Mouse (Mus musculus) stomach, embryonic 15.5 days (tissue): ENCODE measurements around the gene 4921536K21Rik. TPM values are rescaled to one million over a fixed set of nuclear protein-coding genes. Genes with fewer than 3 reads are reported as not detected.

Experiments
- ATAC-seq: fragments of 200-750 bp; cut with Nextera tagmentation; 2 replicates; pipeline ENCODE4 v1.8.0; 2017; ENCODE audit warnings: low read depth, moderate number of reproducible peaks, moderate TSS enrichment; ENCODE audit not compliant: insufficient read depth, low FRiP score
- H3K27ac ChIP-seq: fragments of 300-500 bp; sonication (generic); 2 replicates; pipeline ENCODE4 v1.5.1; 2015; ENCODE audit warnings: mild to moderate bottlenecking, inconsistent platforms
- H3K27me3 ChIP-seq: fragments of 300-500 bp; sonication (generic); replicated peaks from 2 replicates; pipeline ENCODE4 v1.6.1; 2015; ENCODE audit warnings: inconsistent platforms
- H3K36me3 ChIP-seq: fragments of 300-500 bp; sonication (generic); 2 replicates; pipeline ENCODE4 v1.6.1; 2015; ENCODE audit warnings: inconsistent platforms
- H3K4me1 ChIP-seq: fragments of 300-500 bp; sonication (generic); 2 replicates; pipeline ENCODE4 v1.6.1; 2015; ENCODE audit warnings: inconsistent platforms
- H3K4me2 ChIP-seq: fragments of 300-500 bp; sonication (generic); 2 replicates; pipeline ENCODE4 v1.6.1; 2015; ENCODE audit warnings: mild to moderate bottlenecking, inconsistent platforms
- H3K4me3 ChIP-seq: fragments of 300-500 bp; sonication (generic); replicated peaks from 2 replicates; pipeline ENCODE4 v1.5.1; 2015; ENCODE audit warnings: inconsistent platforms
- H3K9ac ChIP-seq: fragments of 300-500 bp; sonication (generic); 2 replicates; pipeline ENCODE4 v1.6.1; 2015; ENCODE audit warnings: inconsistent platforms
- H3K9me3 ChIP-seq: fragments of 300-500 bp; sonication (generic); 2 replicates; pipeline ENCODE4 v1.6.1; 2016; ENCODE audit warnings: inconsistent platforms
- WGBS: fragments of 180-500 bp; shearing (Covaris S2); methylation state at CpG from one replicate; pipeline ENCODE4 v1.1.7; 2015; 5-methylcytosine and 5-hydroxymethylcytosine counted together
- polyA plus RNA-seq: library from polyadenylated mRNA; unstranded; fragments of >200 nt; fragmentation: Nextera tagmentation; extraction: Ambion mirVana; gene quantifications from 2 replicates; pipeline ENCODE4 v1.2.1, GENCODE M21; 2015

The 4921536K21Rik gene
- polyA plus RNA-seq, 1 experiment from 2014 or later, result 0.19 TPM

DNA sequence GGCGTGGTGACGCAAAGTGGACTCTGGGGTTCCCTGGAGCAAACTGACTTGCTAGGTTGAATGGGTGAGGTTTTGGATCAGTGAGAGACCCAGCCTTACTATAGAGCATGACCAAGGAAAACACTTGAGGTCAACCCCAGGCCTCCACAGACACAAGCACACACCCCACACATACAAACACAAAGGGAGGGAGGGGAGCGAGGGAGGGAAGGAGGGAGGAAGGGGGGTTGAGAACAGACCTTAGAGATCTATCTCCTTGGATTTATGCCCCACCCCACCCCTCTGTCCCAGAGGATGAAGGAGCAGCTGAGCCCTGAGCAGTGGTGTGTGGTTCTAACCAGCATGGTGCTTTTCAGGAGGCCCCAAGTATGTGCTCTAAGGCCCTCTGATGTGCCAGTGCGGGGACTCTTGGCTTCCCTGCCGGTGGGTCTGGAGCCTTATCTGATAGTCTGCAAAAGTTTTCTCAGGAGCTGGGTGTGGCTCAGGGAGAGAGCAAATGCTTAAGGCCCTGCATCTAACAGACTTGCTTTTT, 44.1 kb downstream of the 4921536K21Rik start:
- H3K9me3 ChIP-seq, result no peaks in the 10 kb centered on the region
- no peak overlapping the region for H3K27ac ChIP-seq
- no peak for ATAC-seq
- H3K27me3 ChIP-seq, result no peaks in the 10 kb centered on the region
- no peak overlapping the region for H3K4me3 ChIP-seq
- H3K9ac ChIP-seq, result no peak overlapping the region
- WGBS, result 49% methylated on average over 5 of the region's 5 CpGs
- no peak overlapping the region for H3K4me2 ChIP-seq
- H3K36me3 ChIP-seq, result no peaks in the 10 kb centered on the region
- H3K4me1 ChIP-seq, result no peaks in the 10 kb centered on the region

DNA sequence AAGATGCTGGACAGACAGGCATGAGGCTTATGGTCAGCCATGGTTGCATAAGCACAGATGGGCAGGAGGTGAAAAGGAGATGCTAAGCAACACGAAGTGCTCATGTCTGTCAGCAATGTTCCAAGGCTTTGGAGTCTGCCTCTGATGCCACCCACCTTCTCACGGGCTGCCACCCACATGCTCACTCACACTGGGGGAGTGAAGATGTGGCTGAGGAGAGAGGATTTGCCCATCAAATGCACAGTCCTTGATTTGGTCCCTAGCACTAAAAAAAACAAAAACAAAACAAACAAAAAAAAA, 44.6 kb downstream of the 4921536K21Rik start:
- no peaks in the 10 kb centered on the region for H3K27me3 ChIP-seq
- H3K4me3 ChIP-seq, result no peak overlapping the region
- ATAC-seq, result no peak
- no peak overlapping the region for H3K27ac ChIP-seq
- no peaks in the 10 kb centered on the region for H3K9me3 ChIP-seq
- no peaks in the 10 kb centered on the region for H3K36me3 ChIP-seq
- H3K4me2 ChIP-seq, result no peak overlapping the region
- H3K9ac ChIP-seq, result no peak overlapping the region
- 60% methylated on average over 2 of the region's 2 CpGs for WGBS
- H3K4me1 ChIP-seq, result no peaks in the 10 kb centered on the region

DNA sequence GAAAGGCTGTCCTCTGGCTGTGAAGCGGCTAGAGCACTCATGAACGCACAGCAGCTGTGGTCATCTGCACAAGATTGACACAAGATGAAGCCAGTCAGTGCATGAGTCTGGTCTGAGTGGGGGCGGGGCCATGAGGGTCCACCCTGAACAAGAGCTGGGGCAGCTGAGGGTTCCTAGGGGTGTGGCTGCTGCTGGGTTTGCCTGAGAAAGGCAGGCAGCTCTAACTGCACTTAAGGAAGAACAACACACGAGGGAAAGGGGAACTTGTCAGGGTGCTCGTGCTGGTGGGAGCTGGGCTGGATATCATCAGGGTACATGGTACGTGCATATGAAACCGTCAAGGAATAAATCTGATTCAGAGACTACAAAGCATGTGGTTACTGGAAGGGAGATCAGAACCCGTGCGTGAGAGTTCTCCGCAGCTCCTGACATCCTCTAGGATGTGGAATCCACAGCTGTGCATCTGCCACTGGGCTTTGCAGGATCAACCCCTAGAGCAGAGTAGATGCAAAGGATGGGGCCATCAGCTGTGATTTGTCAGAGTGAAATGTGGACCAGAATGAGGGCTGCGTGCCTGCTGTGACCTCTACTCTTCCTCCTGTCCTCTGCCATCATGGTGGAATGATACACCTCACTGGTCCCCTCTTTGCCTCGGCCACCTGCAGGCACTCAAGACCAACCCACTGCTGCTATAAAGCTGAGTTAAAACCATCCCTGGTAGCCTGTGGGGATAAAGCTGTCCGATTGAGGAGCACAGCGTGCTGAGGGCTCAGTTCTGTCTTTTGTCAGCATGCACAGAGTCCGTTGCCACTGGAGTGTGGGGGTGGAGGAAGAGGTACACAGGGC, 45.2 kb downstream of the 4921536K21Rik start:
- H3K4me2 ChIP-seq, result no peak overlapping the region
- H3K36me3 ChIP-seq, result no peaks in the 10 kb centered on the region
- 0 out of 2 replicates have a peak, but pooled peaks have one; percentile 10 for ATAC-seq
- no peak overlapping the region for H3K9ac ChIP-seq
- H3K9me3 ChIP-seq, result no peaks in the 10 kb centered on the region
- H3K4me3 ChIP-seq, result no peak overlapping the region
- no peak overlapping the region for H3K27ac ChIP-seq
- no peaks in the 10 kb centered on the region for H3K4me1 ChIP-seq
- 70% methylated on average over 15 of the region's 15 CpGs for WGBS
- no peaks in the 10 kb centered on the region for H3K27me3 ChIP-seq

DNA sequence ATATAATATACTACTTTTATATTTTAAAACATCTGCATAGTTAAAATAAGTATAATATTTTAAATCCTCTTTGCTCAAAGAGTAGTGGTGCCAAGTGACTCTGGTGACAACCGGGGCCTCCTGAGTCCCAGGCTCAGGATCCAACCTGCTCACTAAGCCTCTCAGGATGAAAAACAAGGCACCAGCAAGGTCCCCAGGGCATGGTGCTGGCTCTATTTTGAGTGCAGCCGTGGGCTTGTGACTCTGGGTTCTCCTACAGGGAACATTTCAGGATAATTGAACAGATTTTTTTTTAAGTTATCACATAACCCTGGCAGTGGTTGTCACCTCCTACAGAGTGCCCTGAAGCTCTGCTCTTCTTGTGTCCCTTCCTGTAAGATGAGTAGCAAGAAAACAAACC, 48.5 kb downstream of the 4921536K21Rik start:
- 69% methylated on average over 2 of the region's 2 CpGs for WGBS
- H3K4me1 ChIP-seq, result no peaks in the 10 kb centered on the region
- ATAC-seq, result no peak

DNA sequence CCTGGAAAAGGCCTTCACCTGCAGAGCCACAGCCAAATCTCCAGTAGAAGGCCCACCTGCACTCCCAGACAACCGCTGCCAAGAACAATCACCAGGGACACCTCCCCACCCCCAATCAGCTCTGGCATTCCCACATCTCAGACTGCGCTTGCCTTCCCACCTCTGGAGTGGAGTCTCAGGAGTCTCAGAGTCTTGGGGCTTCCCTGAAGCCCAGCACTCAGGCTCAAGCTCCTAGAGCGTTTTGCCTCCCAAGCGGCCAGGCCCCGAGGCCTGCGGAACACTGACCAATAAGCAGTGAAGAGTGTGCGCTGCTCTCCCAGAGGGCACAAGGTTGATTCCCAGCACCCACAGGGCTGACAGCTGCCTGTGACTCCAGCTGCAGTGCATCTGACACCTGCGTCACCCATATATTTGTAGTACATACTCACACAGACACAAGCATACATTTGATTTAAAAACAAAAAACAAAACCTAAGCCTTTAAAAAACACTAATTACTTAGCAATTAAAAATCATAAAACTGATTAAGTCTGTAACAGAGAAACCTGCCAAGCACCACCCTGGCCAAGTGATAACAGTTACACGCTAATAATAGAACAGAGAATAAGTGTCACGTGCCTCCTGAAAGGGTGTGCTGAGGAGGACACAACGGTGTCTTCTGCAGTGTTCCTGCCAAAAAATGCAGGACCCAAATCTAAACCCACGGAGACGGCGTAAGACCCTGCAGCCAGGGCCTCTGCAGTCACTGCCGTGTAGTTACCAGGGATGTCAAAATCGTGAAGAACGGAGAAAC, 50.8 kb downstream of the 4921536K21Rik start:
- Histone ChIP-seq H3K27ac (no peak overlapping the region), H3K9ac (no peak overlapping the region), H3K9me3 (no peaks in the 10 kb centered on the region), H3K4me2 (no peak overlapping the region), H3K4me1 (no peaks in the 10 kb centered on the region), H3K27me3 (no peaks in the 10 kb centered on the region), H3K36me3 (no peaks in the 10 kb centered on the region), H3K4me3 (no peak overlapping the region)
- no peak for ATAC-seq
- 74% methylated on average over 17 of the region's 17 CpGs for WGBS

More for the DNA sequence above, 48.5 kb downstream of the 4921536K21Rik start:
- Histone ChIP-seq H3K4me3 (no peak overlapping the region), H3K4me2 (no peak overlapping the region), H3K27ac (no peak overlapping the region), H3K36me3 (no peaks in the 10 kb centered on the region), H3K27me3 (no peaks in the 10 kb centered on the region), H3K9me3 (no peaks in the 10 kb centered on the region), H3K9ac (no peak overlapping the region)

Other genes starting within 250 kb of the 4921536K21Rik start
- 23.4 and 25.8 TPM in 2 replicates for gene Morc2a, start 245.9 kb downstream of the 4921536K21Rik start, polyA plus RNA-seq
- gene Osbp2, start 31.2 kb downstream of the 4921536K21Rik start, polyA plus RNA-seq, result 0.39 and 0.40 TPM in 2 replicates
- gene Dusp18, start 142 bp upstream of the 4921536K21Rik start, polyA plus RNA-seq, result 8.0 and 8.1 TPM in 2 replicates
- 4.0 and 4.7 TPM in 2 replicates for gene Slc35e4, start 19.6 kb upstream of the 4921536K21Rik start, polyA plus RNA-seq
- gene Tcn2, start 37.1 kb upstream of the 4921536K21Rik start, polyA plus RNA-seq, result 40.0 and 43.6 TPM in 2 replicates
- 75.6 and 80.2 TPM in 2 replicates for gene Pes1, start 68.9 kb upstream of the 4921536K21Rik start, polyA plus RNA-seq
- gene 4930556J24Rik, start 81.7 kb upstream of the 4921536K21Rik start, polyA plus RNA-seq, result 0.12 and 0.21 TPM in 2 replicates
- gene Gal3st1, start 88.5 kb upstream of the 4921536K21Rik start, polyA plus RNA-seq, result 18.3 and 21.6 TPM in 2 replicates
- gene Sec14l4, start 136.4 kb upstream of the 4921536K21Rik start, polyA plus RNA-seq, result 1.4 and 1.5 TPM in 2 replicates
- 0.08 and 0.18 TPM in 2 replicates for gene Sec14l3, start 169.7 kb upstream of the 4921536K21Rik start, polyA plus RNA-seq
- 21.7 and 21.8 TPM in 2 replicates for gene Mtfp1, start 200.3 kb upstream of the 4921536K21Rik start, polyA plus RNA-seq
- gene Sec14l2, start 228.3 kb upstream of the 4921536K21Rik start, polyA plus RNA-seq, result 1.7 and 1.9 TPM in 2 replicates
- gene Rnf215, start 240.1 kb upstream of the 4921536K21Rik start, polyA plus RNA-seq, result 25.1 and 26.8 TPM in 2 replicates